Mouse (Mus musculus): Measurements from ENCODE around the gene Twistnb. TPM values are rescaled to one million over a fixed set of nuclear protein-coding genes. Genes with fewer than 3 reads are reported as not detected.

Gene Twistnb
- polyA plus RNA-seq, 1 experiment from 2014 or later: 42.6 TPM

DNA sequence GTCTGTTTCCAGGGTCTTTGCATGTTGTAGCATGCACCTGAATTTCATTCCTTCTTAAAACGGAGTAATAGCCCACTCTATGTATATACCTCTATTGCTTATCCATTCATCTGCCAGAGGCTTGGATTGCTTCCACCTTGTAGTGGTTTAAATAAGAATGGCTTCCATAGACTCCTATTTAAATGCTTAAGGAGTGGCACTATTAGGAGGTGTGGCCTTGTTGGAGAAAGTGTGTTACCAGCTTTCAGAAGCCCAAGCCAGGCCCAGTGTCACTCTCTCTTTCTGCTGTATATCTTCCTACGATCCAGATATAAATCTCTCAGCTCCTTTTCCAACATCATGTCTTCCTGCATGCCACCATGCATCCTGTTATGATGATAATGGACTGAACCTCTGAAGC, 53.5 kb downstream of the Twistnb start:
- H3K9ac ChIP-seq (ENCODE audit: low read length): no peak overlapping the region
- no peak for ATAC-seq (replicated peaks; ENCODE audit: low FRiP score)

More for the DNA sequence above, 53.5 kb downstream of the Twistnb start:
- Histone ChIP-seq H3K36me3 (ENCODE audit: control insufficient read depth, insufficient read depth, low read length) (no peaks in the 10 kb centered on the region), H3K4me3 (ENCODE audit: low read depth, low read length) (no peak overlapping the region), H3K4me1 (replicated peaks; ENCODE audit: control insufficient read depth, insufficient read depth, low read length) (no peaks in the 10 kb centered on the region), H3K9me3 (ENCODE audit: control insufficient read depth, low read length) (no peaks in the 10 kb centered on the region), H3K4me2 (ENCODE audit: low read depth, low read length, severe bottlenecking) (no peak overlapping the region), H3K27me3 (ENCODE audit: control insufficient read depth, insufficient read depth, low read length) (no peaks in the 10 kb centered on the region), H3K27ac (ENCODE audit: low read depth, low read length) (no peak overlapping the region)
- WGBS: 90% methylated on average over 2 of the region's 2 CpGs
- no peak for DNase-seq (ENCODE audit: low spot score)

Other genes with a start within 250 kb of the Twistnb start
- gene Efcab10, start 34.8 kb upstream of the Twistnb start, polyA plus RNA-seq (2014; fragmentation: Nextera tagmentation; extraction: Ambion mirVana): 0.49 TPM in 1 of 2 replicates, not detected in the other

Data from forebrain, embryonic 11.5 days (tissue).